Mouse (Mus musculus) spleen, adult 2 months (tissue): ENCODE measurements around the gene Lgi4.

Experiments used
- CTCF ChIP-seq: fragments of 200-500 bp; IDR thresholded peaks from 2 replicates; pipeline ENCODE4 v1.5.1; 2011; ENCODE audit warnings: mild to moderate bottlenecking, inconsistent platforms; ENCODE audit not compliant: insufficient read depth, insufficient read length, insufficient replicate concordance; ENCODE audit errors: extremely low read depth
- POLR2A ChIP-seq: fragments of 200-500 bp; IDR thresholded peaks from 2 replicates; pipeline ENCODE4 v1.6.1; 2011; ENCODE audit warnings: low read depth, low read length, inconsistent platforms

GRCm38 (mm10) chr7:31074061-31074712, 15.0 kb downstream of the Lgi4 start:
- TF ChIP-seq POLR2A: no peak
- TF ChIP-seq CTCF: no peak
